Mouse (Mus musculus) testis, adult 2 months (tissue): Measurements from ENCODE around the gene Adgrg3.

ENCODE experiments used
- CTCF ChIP-seq: fragments of 200-500 bp; IDR thresholded peaks from 2 replicates; pipeline ENCODE4 v1.5.1; 2012; ENCODE audit warnings: low read depth, mild to moderate bottlenecking, inconsistent platforms, low read length, moderate library complexity; ENCODE audit not compliant: control insufficient read depth, insufficient read depth, insufficient replicate concordance
- POLR2A ChIP-seq: fragments of 200-500 bp; IDR thresholded peaks from 2 replicates; pipeline ENCODE4 v1.6.1; 2012; ENCODE audit warnings: low read depth, mild to moderate bottlenecking, inconsistent platforms, low read length, moderate library complexity; ENCODE audit not compliant: control insufficient read depth

GRCm38 (mm10) chr8:94987553-94987952 is 29.9 kb upstream of the Adgrg3 start:
- TF ChIP-seq CTCF (no peak), POLR2A (no peak)
